In genomic region chr15:103301046-103301445, GRCm38 (mm10) we compare ENCODE assay signal across 9 mouse cellular contexts. TPM values are rescaled to one million over a fixed set of nuclear protein-coding genes. Genes with fewer than 3 reads are reported as not detected.
DNase-seq lines count a peak whose midpoint lies in the region; ATAC-seq and TF ChIP-seq lines count a peak whose summit lies in the region.
"Had no signal": no experiment of that assay in that cellular context is flagged by ENCODE, and none has a peak within 500 bp of the region (broad histone marks: within the 10 kb centered on the region; RNA-seq: fewer than 3 reads in every experiment).

No protein-coding gene starts in this region.

- peak overlapping the region; percentile 75 for H3K9ac ChIP-seq in midbrain, embryonic 11.5 days (ENCODE audit: low read length)

- H3K36me3 ChIP-seq in midbrain, embryonic 11.5 days (ENCODE audit: control insufficient read depth, insufficient read depth, low read length), result no peaks in the 10 kb centered on the region

- no peaks in the 10 kb centered on the region for H3K9me3 ChIP-seq in midbrain, embryonic 11.5 days (ENCODE audit: control insufficient read depth, low read length)

- no peaks in the 10 kb centered on the region for H3K27me3 ChIP-seq in midbrain, embryonic 11.5 days (ENCODE audit: control insufficient read depth, insufficient read depth, low read length)

- WGBS in midbrain, embryonic 11.5 days, result 20% methylated on average over 2 of the region's 2 CpGs

- H3K4me1 ChIP-seq in midbrain, embryonic 11.5 days (ENCODE audit: control insufficient read depth, insufficient read depth, low read length), result peaks cover 85% of the 10 kb centered on the region

- peak; percentile 56 for DNase-seq in gastrocnemius, adult 2 months
- DNase-seq in gastrocnemius, adult 18-20 months (ENCODE audit: low spot score), result no peak
- peak; percentile 90 for DNase-seq in adipocyte (ENCODE audit: low spot score)
- DNase-seq in forelimb bud, embryonic 11.5 days (ENCODE audit: low read depth, low spot score), result peak; percentile 82
- peak; percentile 91 for DNase-seq in midbrain, embryonic 11.5 days (ENCODE audit: low spot score, missing footprints)
- DNase-seq in T-cell, adult 2 months (ENCODE audit: low spot score), result no peak
- no peak for DNase-seq in lung, postnatal 14 days
- DNase-seq: adrenal gland, postnatal 10 days had no signal

- intact Hi-C loops in gastrocnemius, adult 2 months (cut with DNase I), result no loop called here

- no peak for TF ChIP-seq CTCF in gastrocnemius, adult 2 months (IDR thresholded peaks at IDR 0.05)

- H3K27ac ChIP-seq in gastrocnemius, adult 2 months, result peak overlapping the region; percentile 58
- peak overlapping the region; percentile 99 for H3K27ac ChIP-seq in midbrain, embryonic 11.5 days (ENCODE audit: low read depth, low read length)

- peak overlapping the region; percentile 60; the same call in 1 of the 2 replicates for H3K4me2 ChIP-seq in midbrain, embryonic 11.5 days

- no peak for ATAC-seq in midbrain, embryonic 11.5 days (ENCODE audit: low FRiP score)
- no peak for ATAC-seq in monocyte, adult 5-6 weeks (replicated peaks; ENCODE audit: insufficient number of reproducible peaks, low FRiP score, low TSS enrichment, poor library complexity, severe bottlenecking)

- no peak overlapping the region for H3K4me3 ChIP-seq in gastrocnemius, adult 2 months
- no peak overlapping the region for H3K4me3 ChIP-seq in midbrain, embryonic 11.5 days (ENCODE audit: low read depth, low read length)

RNA-seq across cellular contexts. Expression of gene Gpr84, which starts 9.4 kb away (rescaled TPM):
- total RNA-seq in gastrocnemius, adult 2 months (2021), result not detected
- total RNA-seq in gastrocnemius, adult 18-20 months (2021), result not detected
- 0.12 and 0.23 TPM in 2 replicates for polyA plus RNA-seq in midbrain, embryonic 11.5 days (2014; fragmentation: Nextera tagmentation; extraction: Ambion mirVana)
- 0.53 to 1.2 TPM (median 0.87 TPM) in 3 replicates for total RNA-seq in monocyte, adult 5-6 weeks (2017)
- total RNA-seq: adrenal gland, postnatal 10 days had no signal

RNA-seq across cellular contexts. Expression of gene Copz1, which starts 28.5 kb away (rescaled TPM):
- 10 to 100 TPM; 38.5 to 41.4 TPM for total RNA-seq in gastrocnemius, adult 2 months (2021)
- total RNA-seq in gastrocnemius, adult 18-20 months (2021), result 10 to 100 TPM; 35.8 to 37.3 TPM
- 286 and 307 TPM in 2 replicates for polyA plus RNA-seq in midbrain, embryonic 11.5 days (2014; fragmentation: Nextera tagmentation; extraction: Ambion mirVana)
- total RNA-seq in monocyte, adult 5-6 weeks (2017), result 47.5 to 52.5 TPM (median 50.3 TPM) in 3 replicates

RNA-seq across cellular contexts. Expression of gene Zfp385a, which starts 38.8 kb away (rescaled TPM):
- 10 to 100 TPM in 1 of 2 experiments, 1 to 10 TPM in 1; 8.0 to 13.0 TPM for total RNA-seq in gastrocnemius, adult 2 months (2021)
- total RNA-seq in gastrocnemius, adult 18-20 months (2021), result 10 to 100 TPM in 1 of 2 experiments, 1 to 10 TPM in 1; 7.9 to 32.1 TPM
- polyA plus RNA-seq in midbrain, embryonic 11.5 days (2014; fragmentation: Nextera tagmentation; extraction: Ambion mirVana), result 19.4 and 24.3 TPM in 2 replicates
- 0.85 to 3.7 TPM (median 1.7 TPM) in 3 replicates for total RNA-seq in monocyte, adult 5-6 weeks (2017)

RNA-seq across cellular contexts. Expression of gene Nfe2, which starts 42.8 kb away (rescaled TPM):
- total RNA-seq in gastrocnemius, adult 2 months (2021), result not detected
- total RNA-seq in gastrocnemius, adult 18-20 months (2021), result not detected
- 6.8 and 6.9 TPM in 2 replicates for polyA plus RNA-seq in midbrain, embryonic 11.5 days (2014; fragmentation: Nextera tagmentation; extraction: Ambion mirVana)
- 85.2 to 136 TPM (median 112 TPM) in 3 replicates for total RNA-seq in monocyte, adult 5-6 weeks (2017)

Comparison
In these comparisons a context has a peak if more than half of its experiments do, and no peak if none do; other contexts are left out.
1. DNase-seq: peak in gastrocnemius, adult 2 months (single experiment), adipocyte (single experiment), forelimb bud, embryonic 11.5 days (single experiment) and midbrain, embryonic 11.5 days (single experiment); none in gastrocnemius, adult 18-20 months (single experiment), T-cell, adult 2 months (single experiment) and lung, postnatal 14 days (single experiment).